Mouse (Mus musculus) liver, embryonic 14.5 days (tissue): ENCODE measurements at regions not wholly inside any gene's neighbourhood (a gene's known extent, or its start where the extent isn't known, plus 50 kb on each side); places are given as distances from the start of the nearest gene placed in this dataset.

Source experiments
- ATAC-seq: fragments of 200-750 bp; cut with Nextera tagmentation; 2 replicates; pipeline ENCODE4 v1.8.0; 2017; ENCODE audit warnings: moderate number of reproducible peaks, mild to moderate bottlenecking, moderate library complexity; ENCODE audit not compliant: insufficient read depth
- DNase-seq, 3 experiments: peaks; one replicate each; pipeline ENCODE4 v3.0.0-alpha.2; 2012 to 2013; ENCODE audit warnings: low read depth in 3 of 3, low spot score in 3 of 3
- H3K27ac ChIP-seq: fragments of 300-500 bp; sonication (generic); 2 replicates; pipeline ENCODE4 v1.5.1; 2014; ENCODE audit warnings: moderate library complexity, mild to moderate bottlenecking, control low read depth, inconsistent platforms
- H3K27me3 ChIP-seq: fragments of 300-500 bp; sonication (generic); 2 replicates; pipeline ENCODE4 v1.6.1; 2014; ENCODE audit warnings: mild to moderate bottlenecking, low read length, moderate library complexity; ENCODE audit not compliant: control insufficient read depth, insufficient read depth
- H3K36me3 ChIP-seq: fragments of 300-500 bp; sonication (generic); replicated peaks from 2 replicates; pipeline ENCODE4 v1.6.1; 2014; ENCODE audit warnings: low read depth; ENCODE audit not compliant: control insufficient read depth, insufficient read depth
- H3K4me1 ChIP-seq, 2 experiments: fragments of 200-500 bp in 1 of 2; fragments of 300-500 bp in 1 of 2; sonication (generic) in 1 of 2; replicated peaks; 2 replicates each; pipeline ENCODE4 v1.6.1; 2012 to 2014; ENCODE audit warnings: antibody characterized with exemption in 1 of 2, inconsistent platforms in 1 of 2, low read length in 1 of 2; ENCODE audit not compliant: control insufficient read depth in 2 of 2, insufficient read depth in 2 of 2
- H3K4me2 ChIP-seq: fragments of 300-500 bp; sonication (generic); 2 replicates; pipeline ENCODE4 v1.6.1; 2014; ENCODE audit warnings: low read depth, mild to moderate bottlenecking, control low read depth, moderate library complexity
- H3K4me3 ChIP-seq, 2 experiments: fragments of 200-500 bp in 1 of 2; fragments of 300-500 bp in 1 of 2; sonication (generic) in 1 of 2; 2 replicates each; pipeline ENCODE4 v1.5.1; 2012 to 2014; ENCODE audit warnings: low read depth in 2 of 2, low read length in 2 of 2, mild to moderate bottlenecking in 2 of 2, control low read depth in 1 of 2, inconsistent platforms in 1 of 2, moderate library complexity in 1 of 2; ENCODE audit not compliant: insufficient read depth in 1 of 2
- H3K9ac ChIP-seq: fragments of 300-500 bp; sonication (generic); replicated peaks from 2 replicates; pipeline ENCODE4 v1.6.1; 2014; ENCODE audit warnings: mild to moderate bottlenecking, control low read depth, moderate library complexity
- H3K9me3 ChIP-seq: fragments of 300-500 bp; sonication (generic); 2 replicates; pipeline ENCODE4 v1.6.1; 2016; ENCODE audit warnings: low read length, mixed read lengths; ENCODE audit not compliant: control insufficient read depth
- CTCF ChIP-seq: IDR thresholded peaks from 2 replicates; pipeline ENCODE4 v1.5.1; 2016; ENCODE audit warnings: antibody characterized with exemption, low read depth, control low read depth
- EP300 ChIP-seq: IDR thresholded peaks from 2 replicates; pipeline ENCODE4 v1.6.1; 2016; ENCODE audit warnings: antibody characterized with exemption, low read depth
- WGBS: fragments of 180-500 bp; shearing (Covaris S2); extraction: QIAGEN DNeasy Blood & Tissue Kit; methylation state at CpG from one replicate; pipeline ENCODE4 v1.1.7; 2014; ENCODE audit not compliant: insufficient replicate concordance; 5-methylcytosine and 5-hydroxymethylcytosine counted together

DNA sequence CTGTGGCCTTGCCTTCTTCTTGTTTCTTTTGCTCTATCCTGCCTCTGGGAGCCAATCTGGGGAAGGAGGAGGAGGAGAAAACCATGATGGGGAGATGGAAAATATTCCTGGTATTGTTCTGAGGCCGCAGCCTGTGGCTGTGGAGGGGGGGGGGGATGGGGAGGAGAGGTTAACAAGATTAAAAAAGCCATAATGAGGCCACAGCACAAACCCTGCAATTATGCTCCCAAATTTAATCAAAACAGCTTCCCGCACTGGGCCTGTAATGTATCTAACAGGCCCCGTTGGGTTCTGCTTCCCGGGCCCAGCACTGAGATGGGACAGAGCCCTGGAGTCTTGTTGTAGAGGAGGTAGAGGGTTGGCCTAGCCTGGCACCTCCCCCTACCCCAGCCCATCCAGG is 74.8 kb upstream of the Tle3 start:
- Histone ChIP-seq H3K36me3 (no peaks in the 10 kb centered on the region), H3K4me3 (no peak overlapping the region), H3K4me2 (no peak overlapping the region), H3K4me1 (peaks cover 13 to 18% of the 10 kb centered on the region in 2 experiments), H3K9me3 (no peaks in the 10 kb centered on the region), H3K27me3 (no peaks in the 10 kb centered on the region), H3K9ac (no peak overlapping the region), H3K27ac (no peak overlapping the region)
- ATAC-seq (no peak), DNase-seq (no peak)
- TF ChIP-seq EP300 (no peak), CTCF (no peak)
- WGBS, result 52% methylated on average over 4 of the region's 4 CpGs

- Histone ChIP-seq H3K9me3 (no peaks in the 10 kb centered on the region), H3K36me3 (no peaks in the 10 kb centered on the region), H3K9ac (no peak overlapping the region), H3K4me3 (no peak overlapping the region), H3K27me3 (no peaks in the 10 kb centered on the region), H3K4me2 (peak overlapping the region; percentile 31), H3K4me1 (peaks cover 13 to 18% of the 10 kb centered on the region in 2 experiments), H3K27ac (no peak overlapping the region; the same call in 1 of the 2 replicates)
- DNase-seq (peak in 1 of 3 experiments; percentile 42), ATAC-seq (peak; percentile 86)
- WGBS, result 18% methylated on average over 8 of the region's 8 CpGs
- TF ChIP-seq EP300 (no peak; the same call in 1 of the 2 replicates), CTCF (no peak)
Measured at GRCm38 (mm10) chr9:61299873-61300560, 72.1 kb upstream of the Tle3 start.

DNA sequence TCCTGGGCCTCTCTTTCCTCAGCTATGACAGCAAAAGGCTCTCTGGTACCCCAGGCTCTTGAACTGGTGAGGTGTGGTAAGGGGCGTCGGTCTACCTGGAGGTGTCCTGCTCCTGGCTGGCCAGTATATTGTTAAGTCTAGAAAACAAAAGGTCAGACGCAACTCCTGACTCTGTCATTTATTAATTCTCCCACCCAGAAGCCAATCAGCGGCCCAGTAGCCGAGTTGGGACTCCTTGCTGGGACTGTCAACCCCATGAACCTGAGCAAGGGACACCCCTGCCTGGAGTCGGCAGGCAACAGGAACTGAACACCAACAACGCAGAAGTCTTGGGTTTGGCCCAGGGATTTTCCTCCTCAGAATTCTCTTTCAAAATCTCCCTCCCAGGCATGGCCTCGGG is 71.1 kb upstream of the Tle3 start:
- H3K4me3 ChIP-seq, result no peak overlapping the region
- H3K9me3 ChIP-seq, result no peaks in the 10 kb centered on the region
- no peaks in the 10 kb centered on the region for H3K27me3 ChIP-seq
- H3K4me2 ChIP-seq, result no peak overlapping the region
- no peak for TF ChIP-seq EP300
- TF ChIP-seq CTCF, result no peak
- ATAC-seq (no peak), DNase-seq (no peak)
- WGBS, result 77% methylated on average over 8 of the region's 8 CpGs
- no peaks in the 10 kb centered on the region for H3K36me3 ChIP-seq
- no peak overlapping the region for H3K27ac ChIP-seq
- peaks cover 13 to 19% of the 10 kb centered on the region in 2 experiments for H3K4me1 ChIP-seq
- no peak overlapping the region for H3K9ac ChIP-seq

- DNase-seq, result no peak
- WGBS, result 9% methylated on average over 5 of the region's 5 CpGs
- H3K4me2 ChIP-seq, result no peak overlapping the region
Measured at GRCm38 (mm10) chr9:61302724-61303123, 69.4 kb upstream of the Tle3 start.

GRCm38 (mm10) chr9:61306306-61306705 is 65.9 kb upstream of the Tle3 start:
- H3K36me3 ChIP-seq, result no peaks in the 10 kb centered on the region
- no peak overlapping the region for H3K4me2 ChIP-seq
- no peak overlapping the region for H3K4me3 ChIP-seq
- H3K9me3 ChIP-seq, result no peaks in the 10 kb centered on the region
- H3K4me1 ChIP-seq, result peaks cover 0 to 22% of the 10 kb centered on the region in 2 experiments; a peak in 3 of 4 replicates
- H3K27ac ChIP-seq, result no peak overlapping the region
- TF ChIP-seq EP300 (no peak), CTCF (no peak)
- DNase-seq, result no peak
- WGBS, result 66% methylated on average over 9 of the region's 9 CpGs
- no peak for ATAC-seq
- no peaks in the 10 kb centered on the region for H3K27me3 ChIP-seq
- no peak overlapping the region for H3K9ac ChIP-seq

More at GRCm38 (mm10) chr9:61302724-61303123, 69.4 kb upstream of the Tle3 start:
- Histone ChIP-seq H3K4me3 (no peak overlapping the region), H3K4me1 (peaks cover 13 to 20% of the 10 kb centered on the region in 2 experiments), H3K27me3 (no peaks in the 10 kb centered on the region), H3K27ac (no peak overlapping the region), H3K9ac (no peak overlapping the region), H3K36me3 (no peaks in the 10 kb centered on the region), H3K9me3 (no peaks in the 10 kb centered on the region)
- no peak for ATAC-seq
- TF ChIP-seq CTCF (no peak), EP300 (no peak)
